Mouse (Mus musculus) testis, adult 2 months (tissue): Measurements from ENCODE around the gene Ccpg1os. TPM values are rescaled to one million over a fixed set of nuclear protein-coding genes. Genes with fewer than 3 reads are reported as not detected.

Experiments
- H3K27ac ChIP-seq: fragments of 200-500 bp; 2 replicates; pipeline ENCODE4 v1.5.1; 2012; ENCODE audit warnings: low read depth, low read length; ENCODE audit not compliant: control insufficient read depth, insufficient read depth
- H3K27me3 ChIP-seq: fragments of 200-500 bp; 2 replicates; pipeline ENCODE4 v1.6.1; 2012; ENCODE audit warnings: mild to moderate bottlenecking, low read length, moderate library complexity; ENCODE audit not compliant: control insufficient read depth, insufficient read depth
- H3K36me3 ChIP-seq: fragments of 200-500 bp; 2 replicates; pipeline ENCODE4 v1.6.1; 2012; ENCODE audit warnings: mild to moderate bottlenecking, low read length; ENCODE audit not compliant: control insufficient read depth, insufficient read depth
- H3K4me1 ChIP-seq: fragments of 200-500 bp; 2 replicates; pipeline ENCODE4 v1.6.1; 2012; ENCODE audit warnings: low read length; ENCODE audit not compliant: control insufficient read depth, insufficient read depth
- H3K4me3 ChIP-seq: fragments of 200-500 bp; 2 replicates; pipeline ENCODE4 v1.5.1; 2012; ENCODE audit warnings: low read depth, mild to moderate bottlenecking, low read length, moderate library complexity, mixed read lengths; ENCODE audit not compliant: control insufficient read depth
- CTCF ChIP-seq: fragments of 200-500 bp; IDR thresholded peaks from 2 replicates; pipeline ENCODE4 v1.5.1; 2012; ENCODE audit warnings: low read depth, mild to moderate bottlenecking, inconsistent platforms, low read length, moderate library complexity; ENCODE audit not compliant: control insufficient read depth, insufficient read depth, insufficient replicate concordance
- POLR2A ChIP-seq: fragments of 200-500 bp; IDR thresholded peaks from 2 replicates; pipeline ENCODE4 v1.6.1; 2012; ENCODE audit warnings: low read depth, mild to moderate bottlenecking, inconsistent platforms, low read length, moderate library complexity; ENCODE audit not compliant: control insufficient read depth
- polyA plus RNA-seq: library from polyadenylated mRNA; depleted of rRNA; stranded (reverse); fragments of >200 nt; gene quantifications from 2 replicates; pipeline ENCODE4 v1.2.3, GENCODE M21; 2012

Gene Ccpg1os
- polyA plus RNA-seq, 1 experiment: 293 TPM

DNA sequence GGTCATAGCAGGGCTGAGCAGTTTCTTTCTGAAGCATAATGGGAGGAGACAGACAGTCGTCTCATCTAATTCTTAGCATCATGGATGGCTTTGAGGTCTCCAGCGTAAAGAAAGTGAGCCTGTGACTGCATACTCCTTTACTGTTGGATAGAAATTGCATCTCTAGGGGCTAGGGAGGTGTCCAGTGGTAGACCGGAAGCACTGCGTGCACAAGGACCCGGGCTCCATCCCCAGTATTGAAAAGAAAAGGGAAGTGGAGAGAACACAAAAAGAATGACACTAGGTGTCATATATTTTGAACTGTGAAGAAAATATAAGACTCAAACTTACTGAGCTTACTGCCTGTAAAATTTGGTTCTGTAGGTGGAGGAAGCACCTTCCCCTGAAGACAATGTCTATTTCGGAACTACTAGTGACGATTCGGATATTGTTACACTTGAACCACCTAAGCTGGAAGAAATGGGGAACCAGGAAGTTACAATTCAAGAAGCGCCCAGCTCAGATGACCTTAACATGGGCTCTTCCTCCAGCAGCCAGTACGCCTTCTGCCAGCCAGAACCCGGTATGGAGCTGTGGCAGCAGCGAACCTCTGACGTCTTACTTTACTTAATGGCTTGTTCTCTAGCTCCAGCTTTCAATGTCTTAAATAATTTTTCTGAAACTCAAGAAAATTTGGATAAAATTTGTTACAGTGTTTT lies 16.3 kb upstream of the Ccpg1os start:
- H3K27me3 ChIP-seq: no peaks in the 10 kb centered on the region
- TF ChIP-seq POLR2A (no peak), CTCF (no peak)
- H3K4me1 ChIP-seq: no peaks in the 10 kb centered on the region
- H3K27ac ChIP-seq: no peak overlapping the region
- H3K36me3 ChIP-seq: peaks cover 2% of the 10 kb centered on the region; the same call in 1 of the 2 replicates
- no peak overlapping the region for H3K4me3 ChIP-seq

DNA sequence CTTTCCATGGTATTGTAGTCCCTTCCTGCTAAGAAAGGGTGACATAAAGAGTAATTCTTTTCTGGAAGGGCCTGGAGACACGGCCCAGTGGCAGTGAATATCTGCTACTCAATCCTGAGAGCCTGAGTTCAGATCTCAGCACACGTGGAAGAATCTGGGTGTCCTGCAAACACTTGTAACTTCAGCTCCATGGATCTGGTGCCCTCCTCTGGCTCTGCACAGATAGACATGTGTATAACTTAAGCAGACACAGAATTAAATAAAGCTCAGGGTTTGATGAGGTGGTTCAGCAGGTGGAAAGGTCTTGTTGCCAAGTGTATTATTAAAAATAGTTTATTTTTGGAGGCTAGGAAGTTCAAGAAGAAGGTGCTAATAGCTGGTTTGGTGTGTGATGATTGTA lies 15.3 kb upstream of the Ccpg1os start:
- TF ChIP-seq POLR2A (no peak), CTCF (no peak)
- Histone ChIP-seq H3K4me3 (no peak overlapping the region), H3K4me1 (0 out of 2 replicates have a peak, but pooled peaks cover 2% of the 10 kb centered on the region), H3K36me3 (peaks cover 2% of the 10 kb centered on the region; the same call in 1 of the 2 replicates), H3K27me3 (no peaks in the 10 kb centered on the region), H3K27ac (no peak overlapping the region)

DNA sequence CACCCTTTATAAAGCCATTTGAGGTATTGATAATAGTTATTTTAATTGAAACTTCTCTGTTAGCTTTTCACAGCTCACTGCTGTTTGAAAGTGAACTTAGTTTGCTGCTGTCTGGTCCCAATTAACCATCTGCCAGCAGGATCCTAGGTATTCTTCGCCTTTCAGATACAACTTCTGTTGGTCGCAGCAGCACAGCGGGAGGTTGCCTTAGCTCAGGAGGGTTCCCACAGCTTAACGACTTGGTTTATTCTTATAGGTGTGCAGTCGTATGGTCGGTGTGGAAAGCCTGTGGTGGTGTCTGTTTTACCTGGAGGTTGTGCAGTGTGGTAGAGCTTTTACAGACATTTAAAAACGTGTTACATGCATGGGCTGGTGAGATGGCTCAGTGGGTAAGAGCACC lies 11.6 kb upstream of the Ccpg1os start:
- H3K4me1 ChIP-seq: 0 out of 2 replicates have a peak, but pooled peaks cover 2% of the 10 kb centered on the region
- H3K36me3 ChIP-seq: no peaks in the 10 kb centered on the region; the same call in 1 of the 2 replicates
- H3K27me3 ChIP-seq: no peaks in the 10 kb centered on the region
- TF ChIP-seq CTCF (no peak), POLR2A (no peak)
- no peak overlapping the region for H3K27ac ChIP-seq
- no peak overlapping the region for H3K4me3 ChIP-seq

DNA sequence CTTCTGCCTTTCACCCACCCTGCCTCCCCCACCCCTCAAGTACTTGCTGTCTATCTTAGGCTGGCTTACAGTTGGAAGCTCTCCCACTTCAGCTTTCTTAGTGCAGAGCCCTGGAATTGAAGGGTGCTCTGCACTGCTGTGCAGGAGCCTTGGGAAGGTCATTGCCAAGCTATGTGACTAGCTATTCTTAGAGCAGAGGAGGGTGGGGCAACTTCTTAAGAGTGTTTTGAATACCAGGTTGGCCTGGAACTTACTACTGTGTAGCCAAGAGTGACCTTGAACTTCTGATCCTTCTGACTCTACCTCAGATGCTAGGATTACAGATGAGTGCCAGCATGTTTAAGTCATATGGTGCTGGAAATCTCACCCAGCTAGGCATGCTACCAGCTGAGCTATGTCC lies 11.0 kb upstream of the Ccpg1os start:
- no peak overlapping the region for H3K27ac ChIP-seq
- no peak for TF ChIP-seq POLR2A
- no peak for TF ChIP-seq CTCF
- H3K27me3 ChIP-seq: no peaks in the 10 kb centered on the region
- no peak overlapping the region for H3K4me3 ChIP-seq
- H3K36me3 ChIP-seq: no peaks in the 10 kb centered on the region
- 0 out of 2 replicates have a peak, but pooled peaks cover 2% of the 10 kb centered on the region for H3K4me1 ChIP-seq

DNA sequence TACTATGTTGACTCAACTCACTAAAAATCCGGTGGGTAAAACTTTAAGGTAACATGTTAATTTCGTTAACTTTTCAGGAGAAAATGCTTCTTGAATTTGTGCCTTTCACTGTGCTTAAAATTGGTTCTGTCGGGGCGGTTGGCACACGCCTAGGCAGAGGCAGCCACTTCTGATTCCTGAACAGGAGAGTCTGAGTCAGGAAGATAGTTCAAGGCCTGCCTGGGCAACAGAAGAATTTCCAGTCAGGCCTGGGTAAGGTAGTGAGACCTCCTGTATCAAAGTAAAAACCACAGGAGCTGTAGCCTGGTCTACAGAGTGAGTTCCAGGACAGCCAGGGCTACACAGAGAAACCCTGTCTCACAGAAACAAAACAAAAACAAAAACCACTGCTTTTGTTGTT lies 7.4 kb upstream of the Ccpg1os start:
- H3K27ac ChIP-seq: no peak overlapping the region
- TF ChIP-seq CTCF: no peak
- TF ChIP-seq POLR2A: no peak

DNA sequence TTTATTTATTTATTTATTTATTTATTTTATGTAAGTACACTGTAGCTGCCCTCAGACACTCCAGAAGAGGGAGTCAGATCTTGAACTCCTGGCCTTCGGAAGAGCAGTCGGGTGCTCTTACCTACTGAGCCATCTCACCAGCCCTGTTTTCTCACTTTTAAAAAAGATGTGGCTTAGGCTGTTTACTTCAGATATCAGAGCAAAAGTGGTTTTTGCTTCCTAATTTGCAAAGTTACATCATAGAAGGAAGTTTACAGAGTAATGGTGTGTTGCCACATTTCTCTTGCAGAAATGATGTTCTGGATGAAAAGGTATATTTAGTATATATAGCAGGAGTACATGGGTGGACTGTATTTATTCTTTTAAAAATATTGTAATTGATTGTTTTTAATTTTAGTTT lies 6.2 kb upstream of the Ccpg1os start:
- no peak overlapping the region for H3K27ac ChIP-seq
- no peaks in the 10 kb centered on the region for H3K27me3 ChIP-seq
- H3K36me3 ChIP-seq: no peaks in the 10 kb centered on the region
- TF ChIP-seq CTCF: no peak
- no peak for TF ChIP-seq POLR2A
- no peak overlapping the region for H3K4me3 ChIP-seq
- H3K4me1 ChIP-seq: 0 out of 2 replicates have a peak, but pooled peaks cover 2% of the 10 kb centered on the region

More for the DNA sequence above, 7.4 kb upstream of the Ccpg1os start:
- H3K4me3 ChIP-seq: no peak overlapping the region
- no peaks in the 10 kb centered on the region for H3K27me3 ChIP-seq
- H3K4me1 ChIP-seq: 0 out of 2 replicates have a peak, but pooled peaks cover 2% of the 10 kb centered on the region
- H3K36me3 ChIP-seq: no peaks in the 10 kb centered on the region

DNA sequence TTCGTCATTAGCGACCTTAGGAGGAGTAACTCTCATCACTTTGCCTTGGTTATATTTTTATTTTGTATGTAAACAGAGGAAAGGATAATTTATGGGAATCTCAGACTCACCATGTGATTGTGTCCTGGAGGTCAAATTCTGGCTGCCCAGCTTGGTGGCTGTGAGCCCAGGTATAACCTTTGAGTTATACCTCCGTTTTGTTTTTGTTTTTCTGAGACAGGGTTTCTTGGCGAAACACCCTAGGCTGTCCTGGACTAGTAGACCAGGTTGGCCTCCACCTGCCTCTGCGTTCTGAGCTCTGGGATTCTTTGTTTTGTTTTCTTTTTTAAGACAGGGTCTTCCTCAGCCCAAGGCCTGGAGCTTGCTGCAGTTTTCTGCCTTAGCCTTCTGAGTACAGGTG lies 3.5 kb upstream of the Ccpg1os start:
- TF ChIP-seq CTCF (no peak), POLR2A (no peak)
- no peaks in the 10 kb centered on the region for H3K4me1 ChIP-seq
- H3K27me3 ChIP-seq: no peaks in the 10 kb centered on the region
- no peak overlapping the region for H3K27ac ChIP-seq
- H3K36me3 ChIP-seq: no peaks in the 10 kb centered on the region
- H3K4me3 ChIP-seq: no peak overlapping the region
